Mouse (Mus musculus): Measurements from ENCODE around the gene Kif21b.
A peak's percentile ranks its signal among the peaks of the same experiment; 100 is the strongest.

Kif21b gene

DNA sequence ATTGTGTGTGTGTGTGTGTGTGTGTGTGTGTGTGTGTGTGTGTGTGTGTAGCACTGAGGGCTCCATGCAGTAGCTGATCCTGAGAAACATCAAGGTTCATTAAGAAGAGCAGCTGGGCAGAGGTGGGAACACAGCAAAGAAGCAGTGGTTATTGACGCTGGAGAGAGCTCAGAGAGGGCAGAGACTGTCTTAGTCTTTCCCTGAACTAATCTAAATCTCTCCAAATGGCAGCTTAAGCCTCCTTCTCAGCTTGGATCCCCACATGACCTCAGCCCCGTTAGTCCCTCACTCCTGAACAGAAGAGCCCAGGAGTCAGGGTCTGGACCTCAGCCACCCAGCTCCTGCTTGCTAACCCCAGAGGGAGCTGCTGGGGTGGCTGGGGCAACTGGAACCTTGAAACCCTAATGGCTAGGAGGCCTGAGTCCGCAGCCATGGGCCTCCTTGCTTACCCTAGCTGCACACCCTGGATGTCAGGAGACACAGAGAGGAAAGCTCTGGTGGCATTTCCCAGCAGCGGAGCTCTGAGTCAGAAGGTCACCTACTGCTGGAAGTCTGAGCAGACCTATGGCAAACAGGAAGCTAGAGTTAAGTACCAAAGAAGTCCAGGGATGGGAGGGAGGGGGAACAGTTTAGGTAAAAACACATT is 2.1 kb upstream of the Kif21b start:
- DNase-seq = no peak

DNA sequence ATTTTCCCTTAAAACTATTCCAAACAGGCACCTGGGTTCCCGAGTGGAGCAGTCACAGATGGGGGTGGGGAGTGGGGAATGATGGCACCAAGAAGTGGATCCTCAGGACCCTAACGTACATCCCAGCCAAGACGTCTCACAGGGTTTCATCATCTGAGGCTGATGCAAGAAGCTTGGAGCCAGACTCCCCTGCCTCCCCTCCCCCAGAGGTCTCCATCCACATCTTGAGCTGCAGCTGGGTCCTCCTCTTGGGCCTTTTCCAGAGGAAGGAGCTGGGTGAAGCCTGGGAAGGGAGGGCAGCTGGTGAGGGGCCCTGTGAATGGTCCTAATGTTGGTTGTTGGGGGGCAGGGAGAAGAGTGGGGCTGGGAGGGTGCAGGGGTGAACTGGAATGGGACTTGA is 1.1 kb upstream of the Kif21b start:
- no peak for DNase-seq

GRCm38 (mm10) chr1:136131603-136132291 is 558 bp downstream of the Kif21b start:
- DNase-seq = peak; percentile 51

GRCm38 (mm10) chr1:136132386-136133201 is 1.4 kb downstream of the Kif21b start:
- no peak for DNase-seq

- DNase-seq = peak; percentile 41
These were observed 2.5 kb downstream of the Kif21b start for GRCm38 (mm10) chr1:136133570-136134240.

- no peak for DNase-seq
These were observed 3.4 kb downstream of the Kif21b start for GRCm38 (mm10) chr1:136134547-136134946.

DNA sequence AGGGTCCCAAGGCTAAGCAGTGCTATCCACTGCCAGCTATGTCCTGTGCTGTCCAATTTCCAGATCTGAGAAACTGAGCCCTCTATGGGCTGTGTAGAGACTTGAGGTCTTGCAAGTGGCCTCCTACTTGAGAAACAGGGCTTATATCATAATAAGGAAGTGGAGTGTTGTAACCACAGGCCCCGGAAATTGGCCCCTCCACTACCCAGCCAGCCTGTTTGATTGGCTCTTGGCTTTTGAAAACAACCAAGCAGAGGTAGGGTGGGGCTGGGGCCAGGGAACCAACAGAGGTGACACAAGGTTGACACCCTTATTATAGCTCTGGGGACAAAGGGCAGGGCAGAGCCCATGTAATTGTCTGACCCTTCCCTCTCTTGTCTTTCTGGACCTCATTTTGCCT is 3.9 kb downstream of the Kif21b start:
- no peak for DNase-seq

DNA sequence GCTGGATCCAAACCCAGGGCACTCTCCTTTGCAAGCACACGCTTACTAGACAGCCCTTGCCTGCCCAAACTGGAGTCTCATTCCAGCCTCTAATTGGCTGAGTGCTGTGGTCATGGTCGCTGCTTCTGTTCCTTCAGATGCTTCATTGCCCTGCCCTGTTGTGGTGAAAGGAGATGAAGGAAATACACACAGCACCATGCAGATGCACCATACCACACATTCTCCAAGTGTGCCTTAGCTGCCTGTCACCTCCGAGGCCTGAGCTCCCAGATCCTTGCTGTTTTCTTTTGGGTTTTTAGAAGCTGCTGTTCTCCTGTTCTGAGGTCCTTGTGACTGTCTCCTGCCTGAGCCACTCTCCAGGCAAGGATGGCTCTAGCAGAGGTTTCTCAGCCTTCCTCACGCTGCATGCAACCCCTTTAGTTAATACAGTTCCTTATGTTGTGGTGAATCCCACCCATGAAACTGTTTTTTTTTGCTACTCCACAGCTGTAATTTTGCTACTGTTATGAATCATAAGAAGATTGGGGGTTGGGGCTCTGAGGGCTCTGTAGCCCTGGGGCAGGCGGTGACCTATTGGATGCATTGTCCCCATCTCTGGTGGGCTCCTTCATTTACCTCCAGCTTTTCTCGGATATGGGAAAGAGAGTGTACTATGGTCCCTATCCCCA is 4.7 kb downstream of the Kif21b start:
- no peak for DNase-seq

DNA sequence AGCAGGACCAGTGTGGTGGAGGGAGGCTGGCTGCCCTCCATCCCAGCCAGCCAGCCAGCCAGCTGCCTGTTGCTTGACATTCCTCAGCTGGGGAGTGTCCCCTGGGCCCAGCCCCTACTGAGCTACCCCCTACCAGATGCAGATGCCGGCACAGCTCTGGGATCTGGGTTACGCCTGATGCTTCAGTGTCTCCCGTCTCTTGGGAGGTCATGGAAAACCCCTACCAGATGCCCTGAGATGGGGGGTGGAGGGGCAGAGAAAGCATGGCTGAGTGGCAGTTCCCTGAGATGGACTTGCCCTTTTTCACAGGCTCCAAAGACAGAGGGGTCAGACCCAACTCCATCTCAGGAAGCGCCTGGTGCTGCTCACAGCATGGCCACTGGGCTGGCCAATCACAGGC is 5.4 kb downstream of the Kif21b start:
- DNase-seq = no peak

- DNase-seq = no peak
These were observed 5.9 kb downstream of the Kif21b start for GRCm38 (mm10) chr1:136137071-136137531.

GRCm38 (mm10) chr1:136137575-136137974 is 6.4 kb downstream of the Kif21b start:
- DNase-seq = peak; percentile 84

DNA sequence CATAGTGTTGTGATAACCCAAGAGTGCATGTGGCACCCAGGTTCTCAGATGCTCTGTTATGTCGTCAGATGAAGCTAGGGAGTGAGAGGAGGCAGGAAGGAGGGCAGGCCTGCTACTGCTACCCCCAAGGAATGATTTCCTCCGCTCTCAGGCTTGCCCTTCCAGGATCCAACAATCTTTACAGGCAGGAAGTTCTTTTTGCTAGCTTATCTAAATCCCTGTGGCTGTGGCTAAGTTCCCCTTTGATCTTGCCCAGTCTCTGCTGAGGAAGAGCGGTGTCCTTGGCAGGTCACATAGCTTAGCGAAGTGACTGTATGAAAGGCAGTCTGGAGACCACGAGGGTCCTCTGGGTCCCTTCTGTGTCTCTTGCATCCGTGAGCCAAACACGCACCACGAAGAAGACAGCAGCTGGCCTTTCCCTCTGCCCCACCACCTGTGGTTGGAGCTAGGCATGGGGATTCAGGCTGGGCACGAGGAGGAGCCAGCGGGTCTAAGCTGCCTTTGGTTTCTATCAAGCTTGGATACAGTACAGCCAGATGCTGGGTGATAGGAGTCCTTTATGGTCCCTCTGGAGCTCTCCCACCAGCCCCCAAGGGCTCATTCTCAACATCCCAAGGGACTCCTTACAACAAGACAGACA is 7.1 kb downstream of the Kif21b start:
- no peak for DNase-seq

GRCm38 (mm10) chr1:136139990-136140640 is 8.9 kb downstream of the Kif21b start:
- DNase-seq = peak; percentile 83

DNA sequence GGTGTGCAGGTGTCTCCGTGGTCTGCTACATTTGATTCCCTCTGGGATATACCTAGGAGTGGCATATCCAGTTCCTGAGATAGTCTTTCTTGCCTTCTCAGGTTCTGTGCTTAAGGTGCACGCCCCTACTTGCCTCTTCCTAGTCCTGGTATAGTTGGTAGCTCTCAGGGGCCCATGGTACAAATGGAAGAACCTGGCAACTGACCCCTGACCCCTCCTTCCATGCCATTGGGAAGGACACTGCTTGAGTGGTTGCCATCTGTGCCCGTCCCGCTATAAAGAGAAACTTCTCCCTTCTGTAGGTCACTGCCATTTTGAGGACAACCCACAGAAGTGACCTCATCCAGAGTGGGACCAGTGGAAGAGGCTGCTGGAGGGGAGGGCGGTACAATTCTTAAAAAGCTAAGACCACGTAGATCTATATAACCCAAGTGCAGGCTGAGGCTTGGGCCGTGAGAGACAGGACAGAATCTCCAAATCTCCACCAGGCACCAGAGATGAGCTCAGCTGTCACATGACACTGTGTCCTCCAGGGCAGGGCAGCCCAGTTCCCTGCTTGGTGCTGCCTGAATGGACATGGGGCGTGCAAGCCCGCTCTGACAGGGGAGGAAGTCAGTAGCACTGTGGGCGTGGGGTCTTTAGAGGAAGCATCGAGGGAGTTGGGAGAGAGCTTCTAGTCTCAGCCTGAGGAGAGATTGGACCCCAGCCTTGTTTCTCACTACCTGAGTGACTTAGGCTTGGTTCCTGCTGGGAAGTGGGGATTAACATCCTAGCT is 10.2 kb downstream of the Kif21b start:
- DNase-seq = no peak

DNA sequence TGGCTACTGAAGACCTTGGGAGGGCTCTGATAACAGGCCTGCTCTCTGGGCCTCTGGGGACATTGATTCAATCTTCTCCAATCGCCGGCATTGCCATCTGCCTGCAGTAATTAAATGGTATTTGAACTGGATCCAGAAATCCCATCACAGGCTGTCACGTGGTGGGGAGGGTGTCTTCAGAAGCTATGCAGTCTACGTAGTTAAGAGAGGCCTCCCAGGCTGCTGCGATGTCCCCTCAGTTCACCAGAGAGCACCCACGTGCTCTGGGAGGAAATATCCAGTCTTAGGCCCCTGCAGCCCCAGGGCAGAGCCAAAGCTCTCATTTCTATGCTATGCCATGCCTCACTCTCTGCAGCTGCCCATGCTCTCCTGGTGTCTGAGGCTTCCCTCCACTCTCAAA is 11.1 kb downstream of the Kif21b start:
- peak; percentile 42 for DNase-seq

DNA sequence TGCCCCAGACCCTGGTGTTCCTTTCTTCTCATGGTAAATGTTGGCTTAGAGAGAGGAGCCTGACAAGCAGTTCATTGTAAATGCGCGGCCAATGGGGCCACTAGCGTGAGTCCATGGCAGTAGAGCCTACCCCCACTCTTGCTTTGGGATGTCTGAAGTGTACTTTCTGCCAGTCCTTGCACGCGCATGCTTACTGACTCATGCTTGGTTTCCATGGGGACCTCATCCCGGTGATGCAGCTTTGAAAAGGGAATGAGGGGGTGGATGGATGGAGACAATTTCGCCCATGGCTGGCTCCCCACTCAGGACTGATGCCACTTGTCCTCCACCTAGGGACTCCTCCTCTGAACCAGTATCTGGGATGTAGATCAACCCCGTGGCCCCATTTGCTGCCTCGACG is 12.3 kb downstream of the Kif21b start:
- DNase-seq = no peak

GRCm38 (mm10) chr1:136149702-136150101 is 18.5 kb downstream of the Kif21b start:
- DNase-seq = no peak

DNA sequence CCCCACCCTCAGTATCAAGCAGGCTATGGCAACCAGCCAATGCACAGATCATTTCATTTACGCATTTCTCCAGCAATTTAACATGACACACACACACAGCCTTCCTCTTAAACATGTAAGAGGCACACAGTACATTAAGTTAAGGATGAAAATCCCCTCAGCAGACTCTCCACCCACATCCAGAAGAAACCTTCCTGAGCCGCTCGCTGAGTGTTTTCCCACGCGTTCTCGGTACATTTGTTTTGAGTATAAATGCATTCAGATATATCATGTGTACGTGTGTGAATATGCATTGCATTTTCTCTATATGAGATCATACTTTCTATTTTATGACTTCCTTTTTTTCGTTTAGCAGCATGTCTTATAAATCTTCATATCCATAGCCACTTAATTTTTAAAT is 20.2 kb downstream of the Kif21b start:
- no peak for DNase-seq

DNA sequence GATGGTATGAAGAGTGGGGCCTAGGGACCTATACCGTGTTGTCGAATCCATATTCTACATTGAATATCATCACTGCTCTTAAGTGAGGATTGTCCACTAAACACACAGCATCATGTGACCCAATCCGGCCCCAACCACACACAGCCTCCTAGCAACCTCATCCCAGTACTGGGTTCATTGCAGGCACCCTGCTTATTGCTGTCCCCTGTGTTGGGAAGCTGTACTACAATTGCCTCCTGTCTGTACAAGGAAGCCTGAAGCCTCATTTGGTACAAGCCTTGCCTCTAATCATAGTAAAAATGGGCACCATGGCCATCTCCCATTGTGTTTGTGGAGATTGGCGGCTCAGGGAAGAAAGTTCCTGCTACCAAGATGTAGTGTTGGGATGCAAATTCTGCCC is 25.1 kb downstream of the Kif21b start:
- no peak for DNase-seq

DNA sequence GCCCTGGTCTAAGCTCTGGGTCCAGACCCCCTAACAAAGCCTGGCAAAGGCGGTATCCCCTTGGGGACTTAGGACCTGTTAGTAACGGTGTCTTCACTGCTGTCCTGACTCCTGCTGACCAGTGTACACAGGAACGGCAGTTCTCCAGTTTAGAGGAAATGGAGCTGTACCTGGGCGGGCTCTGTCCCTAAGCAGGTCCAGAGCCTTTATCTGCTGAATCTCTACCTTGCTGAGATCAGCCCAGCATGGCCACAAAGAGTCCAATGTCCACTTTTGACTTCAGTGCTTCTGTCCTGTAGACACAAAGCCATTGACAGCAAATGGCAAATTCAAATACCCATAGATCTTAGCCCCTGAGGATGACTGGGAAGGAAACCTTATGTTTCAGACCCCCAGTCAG is 25.8 kb downstream of the Kif21b start:
- DNase-seq = no peak

- no peak for DNase-seq
These were observed 28.6 kb downstream of the Kif21b start for GRCm38 (mm10) chr1:136159830-136160229.

All from kidney, postnatal 10 days (tissue).